Mouse (Mus musculus) fibroblast of lung, adult 2 months (primary cell): ENCODE data around the gene 2010111I01Rik.

ENCODE experiments used
- DNase-seq: peaks from one replicate; pipeline ENCODE4 v3.0.0-alpha.2; 2011; ENCODE audit warnings: low read depth

Gene 2010111I01Rik

DNA sequence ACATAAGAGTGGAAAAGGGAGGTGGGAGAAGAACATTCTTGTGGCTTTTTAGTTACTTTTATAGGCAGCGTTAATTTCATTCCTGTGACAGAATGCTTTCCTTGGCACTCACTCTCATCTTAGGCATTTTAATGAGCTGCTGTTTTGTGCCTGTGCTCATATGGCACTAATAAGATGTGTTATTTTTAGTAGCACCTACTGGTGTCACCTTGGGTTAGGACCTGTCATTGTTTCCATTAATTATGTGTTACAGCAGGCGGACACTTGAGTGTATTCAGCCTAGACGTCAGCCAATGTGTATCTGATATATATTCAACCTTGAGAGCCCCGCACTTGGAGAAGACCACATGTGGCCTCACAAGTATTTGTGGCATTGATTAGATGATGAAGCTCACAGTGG lies 281.1 kb downstream of the 2010111I01Rik start:
- no peak for DNase-seq

DNA sequence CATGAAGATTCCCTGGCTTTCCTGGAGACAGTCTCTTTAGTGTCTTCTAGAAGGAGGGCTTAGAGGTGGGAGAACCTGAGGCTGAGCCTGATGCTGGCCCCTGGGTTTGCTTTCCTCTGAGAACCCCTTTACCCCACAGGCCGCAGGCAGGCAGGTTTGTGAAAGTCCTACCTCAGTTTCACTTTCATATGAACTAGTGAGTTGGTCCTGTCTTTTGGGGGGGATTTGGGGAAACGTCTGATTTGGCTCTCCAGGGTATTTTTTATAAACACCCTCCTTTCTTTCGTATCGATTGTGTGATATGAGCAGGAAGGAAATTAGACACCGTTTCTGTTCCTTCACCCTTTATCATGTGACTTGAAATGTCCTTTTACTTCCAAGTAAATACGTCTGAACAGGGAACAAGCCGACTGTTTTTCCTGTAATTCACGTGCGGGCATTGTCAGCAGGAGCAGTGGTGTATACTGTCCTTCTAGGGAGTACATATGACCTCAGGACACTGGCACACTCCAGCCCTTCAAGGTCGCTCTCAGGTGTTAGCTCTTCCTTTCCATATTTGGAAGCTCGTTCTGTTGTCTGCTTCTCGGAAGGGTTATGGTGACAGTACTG lies 281.7 kb downstream of the 2010111I01Rik start:
- no peak for DNase-seq

DNA sequence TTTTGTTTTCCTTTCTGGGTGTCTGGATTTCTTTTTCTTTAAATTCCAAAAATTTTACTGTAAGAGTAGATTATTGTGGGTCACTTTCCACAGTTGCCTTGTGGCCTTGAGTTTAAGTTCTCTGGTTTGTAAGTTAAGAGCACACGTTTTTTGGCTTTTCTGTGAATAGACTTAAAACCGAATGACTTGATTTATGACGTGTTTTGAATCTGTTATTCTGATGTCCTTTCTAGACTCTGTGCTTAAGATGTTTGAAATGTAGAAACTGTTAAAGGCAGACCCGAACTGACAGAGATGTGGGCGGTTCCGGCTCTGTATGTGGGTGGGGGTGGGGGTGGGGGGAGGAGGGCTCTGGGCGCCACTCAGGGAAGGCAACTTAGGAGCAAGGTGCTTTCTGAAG lies 282.3 kb downstream of the 2010111I01Rik start:
- no peak for DNase-seq

DNA sequence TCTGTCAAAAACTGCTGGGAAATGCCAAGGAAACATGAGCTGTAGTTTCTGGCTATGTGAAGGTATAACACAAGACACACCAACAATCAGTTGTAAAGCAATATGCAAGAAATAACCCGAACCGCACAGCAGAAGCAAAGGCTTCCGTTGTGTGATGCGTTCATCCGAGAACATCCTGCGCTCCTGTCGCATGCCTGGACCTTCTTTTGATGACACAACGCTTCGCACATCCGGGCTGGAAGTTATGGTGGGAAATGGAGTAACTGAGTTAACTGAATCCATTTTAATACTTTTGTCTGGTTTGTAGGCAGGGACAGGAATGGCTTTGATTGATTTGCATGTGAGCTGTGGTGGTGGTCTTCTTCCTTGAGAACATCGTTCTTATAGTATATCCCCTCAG lies 282.9 kb downstream of the 2010111I01Rik start:
- DNase-seq: no peak

DNA sequence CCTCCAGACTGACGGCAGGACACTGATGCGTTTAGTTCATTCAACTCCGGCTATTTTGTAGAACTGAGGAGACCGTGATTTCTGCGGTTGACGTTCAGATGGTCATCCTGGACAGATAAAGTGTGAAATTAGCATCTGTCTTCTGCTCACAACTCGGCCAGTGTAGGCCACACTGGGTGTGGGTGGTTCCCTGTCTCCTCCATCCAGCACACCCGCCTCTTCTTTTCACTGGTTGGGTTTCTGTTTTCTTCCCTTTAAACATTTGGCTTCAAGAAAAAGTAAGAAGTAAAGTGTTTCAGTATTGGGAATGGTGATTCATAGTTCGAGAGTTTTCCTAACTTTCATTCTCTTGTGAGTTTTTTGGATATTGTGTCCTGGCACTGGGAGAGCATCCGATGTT lies 283.6 kb downstream of the 2010111I01Rik start:
- no peak for DNase-seq

DNA sequence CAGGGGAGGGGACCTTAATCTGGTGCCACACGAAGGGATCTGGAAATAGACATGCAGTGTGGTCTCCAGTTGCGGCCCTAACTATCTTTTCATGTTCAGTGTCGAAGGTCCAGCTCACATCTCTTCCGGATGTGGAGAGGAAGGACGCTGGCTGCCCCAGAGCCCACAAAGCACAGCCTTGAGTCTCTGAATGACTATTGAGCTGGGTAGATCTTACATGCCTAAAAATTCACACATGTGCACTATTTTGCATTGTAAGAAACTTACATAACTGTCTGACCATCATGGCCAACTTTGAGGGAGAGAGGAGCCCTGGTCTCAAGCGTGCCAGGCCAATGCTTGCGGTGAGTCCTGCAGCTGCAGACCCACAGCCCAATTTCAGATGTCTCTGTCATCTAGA lies 284.5 kb downstream of the 2010111I01Rik start:
- DNase-seq: no peak

DNA sequence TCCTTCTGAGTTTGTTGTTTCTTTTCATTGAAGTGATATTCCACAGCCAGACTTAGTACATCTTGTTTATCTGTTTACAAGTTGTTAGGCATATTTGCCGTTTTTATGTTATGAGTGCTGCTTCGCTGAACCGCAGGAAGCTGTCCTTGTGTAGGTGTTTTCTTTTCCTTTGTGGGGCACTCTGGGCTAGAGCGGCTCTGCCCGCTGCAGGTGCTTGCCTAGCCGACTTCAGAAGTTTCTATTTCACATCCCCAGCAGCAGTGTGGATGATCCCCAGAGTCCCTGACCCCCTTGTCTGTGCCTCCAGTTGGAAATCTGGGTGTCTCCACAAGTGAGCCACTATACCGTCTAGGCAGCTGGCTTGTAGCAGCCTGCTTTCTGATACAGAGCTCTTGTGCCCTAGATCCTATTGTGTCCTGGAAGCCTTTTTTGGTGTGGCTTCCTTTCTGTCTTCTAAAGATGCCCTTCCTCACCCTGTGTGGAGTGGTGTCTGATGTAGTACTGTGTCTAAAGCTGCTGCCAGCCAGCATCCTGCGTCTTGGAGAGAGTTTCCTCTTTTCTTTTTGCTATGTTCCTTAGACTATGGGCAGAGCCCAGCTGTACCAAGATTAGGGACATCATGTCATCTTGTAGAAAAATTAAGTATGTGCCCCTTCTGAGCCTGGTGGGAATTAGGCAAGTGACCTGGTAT lies 285.2 kb downstream of the 2010111I01Rik start:
- no peak for DNase-seq

DNA sequence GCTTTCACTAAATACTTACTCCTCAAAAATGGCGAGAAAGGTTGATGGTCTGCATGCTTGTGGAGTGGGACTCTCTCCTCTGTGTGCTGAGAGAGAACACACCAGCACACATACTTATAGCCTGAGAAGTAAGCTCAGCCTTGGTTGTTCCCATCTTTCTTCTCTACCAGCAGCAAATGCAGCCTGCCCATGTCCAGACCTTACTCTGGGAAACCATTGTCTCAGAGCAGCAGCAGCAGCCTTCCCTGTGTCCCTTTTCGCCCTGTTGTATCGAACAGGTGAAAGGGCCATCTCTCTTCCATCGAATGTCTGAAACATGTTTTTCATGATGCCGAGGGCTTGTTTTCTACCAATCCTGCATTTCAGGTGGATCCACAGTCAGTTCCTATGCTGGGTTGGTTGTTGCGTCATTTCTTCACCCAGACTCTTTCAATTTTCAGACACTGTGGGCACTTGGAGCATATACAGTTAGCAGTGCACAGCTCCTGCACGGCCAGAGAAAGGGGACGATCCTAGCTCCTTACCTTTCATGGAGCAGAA lies 285.8 kb downstream of the 2010111I01Rik start:
- DNase-seq: no peak

DNA sequence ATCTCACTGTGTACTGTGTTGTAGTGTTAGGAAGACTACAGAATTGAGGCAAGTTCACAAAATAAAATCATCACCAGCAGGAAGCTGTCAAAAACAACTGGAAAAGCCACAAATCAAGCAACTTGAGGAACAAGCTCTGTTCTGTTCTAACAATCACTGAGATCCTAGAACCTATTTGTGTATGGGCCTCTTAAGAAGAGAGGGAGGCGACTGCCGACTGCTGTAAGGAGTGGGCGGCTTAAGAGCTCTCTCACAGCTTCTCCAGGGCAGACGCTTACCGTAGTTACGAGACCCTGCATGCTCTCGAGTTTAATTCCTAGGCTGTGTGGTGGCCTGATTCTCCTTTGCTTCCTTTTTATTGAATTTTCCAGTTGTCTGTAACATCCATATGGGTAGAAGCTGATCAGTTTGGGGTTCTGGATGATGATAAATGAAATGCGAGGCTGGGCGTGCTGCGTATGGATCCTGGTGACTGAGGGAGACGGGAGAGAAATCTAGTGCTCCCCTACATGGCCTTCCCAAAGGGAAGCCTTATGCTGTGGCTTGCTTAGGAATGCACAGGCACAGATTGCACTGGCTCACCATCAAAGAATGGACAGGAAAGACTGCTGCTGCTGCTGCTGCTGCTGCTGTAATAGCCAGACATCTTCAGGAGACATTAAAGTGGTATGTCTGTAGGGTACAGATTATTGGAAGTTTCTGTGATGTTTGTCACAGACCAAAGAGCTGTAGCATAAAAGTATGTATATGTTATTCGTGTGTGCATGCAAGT lies 286.6 kb downstream of the 2010111I01Rik start:
- no peak for DNase-seq

DNA sequence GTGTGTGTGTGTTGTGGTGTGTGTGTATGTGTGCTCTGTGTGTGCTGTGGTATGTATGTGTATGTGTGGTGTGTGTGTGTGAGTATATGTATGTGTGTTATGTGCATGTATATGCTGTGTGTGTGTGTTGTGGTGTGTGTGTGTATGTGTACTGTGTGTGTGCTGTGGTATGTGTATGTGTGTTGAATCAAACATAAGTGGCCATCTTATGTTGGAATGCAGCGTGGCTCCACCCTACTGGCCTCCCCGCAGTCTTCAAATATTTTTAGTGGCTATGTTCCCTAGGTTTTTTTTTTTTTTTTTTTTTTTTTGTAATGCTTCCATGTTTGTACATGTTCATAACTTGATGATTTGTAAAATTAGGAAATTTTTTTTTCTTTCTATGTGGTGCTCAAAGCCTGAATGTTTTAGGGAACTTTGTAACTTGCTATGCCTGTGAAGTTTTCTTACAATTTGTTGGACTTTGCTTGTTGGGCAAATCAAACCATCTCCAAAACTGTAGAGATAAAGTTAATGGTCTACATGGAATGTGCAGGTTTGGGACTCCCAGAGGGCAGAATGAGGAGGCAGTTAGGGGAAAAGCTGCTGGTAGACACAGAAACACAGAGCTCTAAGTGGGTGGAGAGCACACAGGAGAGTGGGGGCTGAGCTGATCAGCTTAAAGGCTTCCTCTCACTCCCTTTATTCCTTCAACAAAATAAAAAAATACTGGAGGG lies 287.8 kb downstream of the 2010111I01Rik start:
- DNase-seq: no peak

DNA sequence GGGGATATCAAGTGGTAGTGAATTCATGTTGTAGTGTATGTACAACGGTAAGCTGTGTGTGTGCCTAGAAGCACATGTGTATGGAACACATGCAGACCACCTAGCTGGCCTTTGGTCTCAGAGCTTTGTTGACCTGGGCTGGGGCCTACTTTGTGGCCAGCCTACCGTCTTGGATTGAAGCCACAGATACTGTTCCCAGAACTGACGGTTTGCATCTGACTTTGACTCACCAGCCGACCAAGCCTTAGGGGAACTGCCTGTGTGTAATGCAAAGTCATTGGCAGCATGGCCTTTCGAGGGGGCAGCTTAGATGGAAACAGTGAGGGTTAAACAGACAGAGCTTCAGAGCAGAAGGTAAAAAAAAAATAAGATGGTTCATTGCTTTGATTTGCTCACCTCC lies 288.5 kb downstream of the 2010111I01Rik start:
- peak; percentile 95 for DNase-seq

DNA sequence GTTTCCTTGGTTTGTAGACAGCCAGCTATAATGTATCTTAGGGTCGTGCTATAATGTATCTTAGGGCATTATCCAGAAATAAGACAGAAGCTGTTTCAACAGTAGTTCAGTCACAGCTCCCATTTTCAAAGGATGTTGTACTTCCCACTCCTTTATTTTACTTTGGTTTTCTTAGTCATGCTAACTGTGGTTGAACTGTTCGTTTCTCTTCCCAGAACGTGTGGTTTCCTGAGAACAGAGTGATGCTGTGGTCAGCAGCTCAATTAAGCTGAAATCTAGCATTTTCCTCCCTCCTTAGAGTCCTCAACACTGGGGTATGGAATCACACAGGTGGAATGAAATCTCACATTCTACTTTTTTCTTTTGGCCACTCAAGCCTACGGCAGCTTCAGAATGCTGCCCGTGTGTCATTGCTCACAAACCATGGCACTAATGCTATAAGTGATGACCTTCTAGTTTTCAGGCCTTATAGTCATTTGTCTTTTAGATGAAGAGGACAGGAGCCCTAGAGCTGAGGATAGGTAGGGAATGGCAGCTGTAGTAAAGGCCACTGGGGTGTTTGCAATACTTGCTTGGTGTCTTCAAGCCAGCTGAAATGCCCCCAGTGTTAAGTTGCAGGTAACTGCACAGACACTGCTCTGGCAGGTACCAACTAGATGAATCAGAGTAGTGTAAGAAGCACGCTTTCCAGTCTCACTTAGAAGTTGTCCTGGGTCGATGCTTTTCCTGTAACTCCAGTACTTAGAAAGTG lies 289.4 kb downstream of the 2010111I01Rik start:
- DNase-seq: no peak

DNA sequence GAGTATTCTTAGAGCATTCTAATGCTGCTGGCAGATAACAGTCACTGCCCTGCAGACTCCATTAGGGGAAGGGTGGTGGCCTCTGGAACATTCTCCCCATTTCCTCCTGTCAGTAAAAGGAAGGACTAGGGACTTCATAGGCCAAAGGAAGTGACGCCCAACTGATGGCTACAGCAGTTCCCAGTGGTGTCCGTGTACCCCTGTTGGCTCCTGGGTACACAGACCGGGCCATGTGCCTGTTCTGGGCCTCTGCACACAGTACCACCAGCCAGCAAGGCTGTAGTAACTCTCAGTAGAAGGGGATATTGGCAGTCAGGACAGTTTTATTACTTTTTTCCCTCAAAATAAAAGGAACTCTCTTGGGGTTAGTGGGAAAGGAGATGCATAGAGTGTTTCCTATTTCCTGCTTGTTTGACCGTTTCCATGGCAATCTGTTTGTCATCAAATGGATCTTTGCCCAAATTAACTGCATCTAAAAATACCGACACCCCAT lies 290.9 kb downstream of the 2010111I01Rik start:
- DNase-seq: no peak

DNA sequence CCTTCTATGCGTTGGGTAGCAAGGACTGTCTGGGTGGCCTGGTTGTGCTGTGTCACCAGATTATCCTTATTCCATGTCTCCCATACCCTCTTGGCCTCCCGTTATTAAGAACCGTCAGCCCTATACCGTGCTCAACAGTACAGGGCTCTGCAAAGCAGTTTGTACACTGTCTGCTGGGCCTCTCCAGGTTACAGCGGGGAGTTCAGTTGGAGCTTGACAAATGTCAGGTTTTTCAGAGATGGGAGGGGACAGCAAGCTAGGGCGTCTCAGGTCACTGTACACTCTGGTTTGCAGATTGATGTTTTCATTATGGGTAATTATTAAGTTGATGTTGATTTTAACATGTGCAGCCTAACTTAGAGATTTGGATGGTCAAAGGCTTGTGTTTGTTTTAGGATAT lies 291.5 kb downstream of the 2010111I01Rik start:
- DNase-seq: no peak

DNA sequence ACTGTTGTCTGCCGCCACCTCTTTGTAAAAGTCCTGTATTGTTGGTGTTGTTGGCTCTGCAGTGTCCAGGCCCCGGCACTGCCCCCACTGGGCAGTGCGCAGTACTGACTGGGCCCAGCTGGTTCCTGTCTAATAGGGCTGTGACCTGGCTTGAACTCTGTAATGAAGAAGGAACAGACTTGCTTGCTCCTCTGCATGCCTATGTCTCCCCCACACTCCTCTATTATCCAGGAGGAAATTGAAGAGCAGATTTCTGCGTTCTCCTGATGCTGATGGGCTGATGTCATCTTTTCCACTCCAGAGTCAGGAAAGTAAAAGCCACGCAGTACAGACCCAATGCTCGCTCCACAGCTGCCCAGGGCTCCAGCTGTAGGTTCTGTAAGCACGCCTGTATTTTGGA lies 292.1 kb downstream of the 2010111I01Rik start:
- no peak for DNase-seq

DNA sequence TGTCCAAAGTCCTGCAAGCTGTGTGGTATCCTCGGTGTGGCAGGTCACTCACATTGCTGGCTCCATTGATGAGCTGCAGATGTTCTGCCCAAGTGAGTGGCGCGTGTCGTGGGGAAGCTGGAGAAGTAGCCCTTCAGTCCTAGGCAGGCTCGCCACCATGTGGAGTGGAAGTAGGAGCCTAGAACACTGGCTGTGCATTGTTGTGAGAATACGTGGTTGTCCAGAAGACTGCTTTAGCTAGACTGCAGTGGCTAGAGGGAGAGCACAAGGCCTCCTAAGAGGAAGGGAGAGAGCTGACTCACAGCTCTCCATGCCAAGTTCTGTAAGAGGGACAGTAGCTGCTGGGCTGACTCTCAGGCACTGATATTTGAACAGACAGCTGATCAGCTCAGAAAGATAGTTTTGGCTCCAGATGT lies 293.5 kb downstream of the 2010111I01Rik start:
- DNase-seq: no peak

DNA sequence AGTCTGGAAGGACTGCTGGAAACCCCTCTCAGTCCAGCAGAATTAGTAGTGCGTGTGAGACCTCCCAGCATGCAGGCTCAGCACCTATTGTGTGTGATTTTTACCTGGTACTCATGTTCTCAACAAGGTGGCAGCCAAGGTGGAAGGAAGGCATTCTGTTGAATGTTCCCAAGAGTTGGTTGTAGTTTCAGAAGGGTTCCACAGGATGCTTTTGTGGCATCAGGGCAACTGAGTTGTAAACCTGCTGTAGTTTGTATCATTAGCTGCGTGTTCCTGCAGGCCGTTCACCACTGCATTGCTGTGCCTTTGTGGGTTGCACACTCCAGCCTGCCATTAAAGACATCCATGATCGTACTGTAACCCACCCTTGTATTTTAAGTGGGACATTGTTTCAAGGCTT lies 294.0 kb downstream of the 2010111I01Rik start:
- DNase-seq: no peak

DNA sequence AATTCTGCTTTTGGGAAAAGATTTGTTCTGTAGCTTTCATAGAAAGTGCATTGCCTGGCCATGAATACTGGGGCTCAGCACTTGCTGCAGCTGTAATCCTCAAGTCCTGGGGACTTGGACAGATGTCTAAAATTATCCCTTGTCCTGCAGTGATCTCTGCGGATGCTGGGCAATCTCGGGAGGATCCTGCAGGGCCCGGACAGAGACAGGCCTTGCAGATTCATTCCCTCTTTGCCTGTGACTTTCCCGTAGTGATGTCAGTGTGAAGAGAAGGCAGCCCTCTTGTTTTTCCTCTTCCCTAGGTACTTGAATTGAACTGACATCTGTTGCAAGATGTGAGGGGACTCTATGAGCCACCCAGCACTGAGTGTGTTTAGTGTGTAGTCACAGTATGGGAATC lies 295.4 kb downstream of the 2010111I01Rik start:
- no peak for DNase-seq

DNA sequence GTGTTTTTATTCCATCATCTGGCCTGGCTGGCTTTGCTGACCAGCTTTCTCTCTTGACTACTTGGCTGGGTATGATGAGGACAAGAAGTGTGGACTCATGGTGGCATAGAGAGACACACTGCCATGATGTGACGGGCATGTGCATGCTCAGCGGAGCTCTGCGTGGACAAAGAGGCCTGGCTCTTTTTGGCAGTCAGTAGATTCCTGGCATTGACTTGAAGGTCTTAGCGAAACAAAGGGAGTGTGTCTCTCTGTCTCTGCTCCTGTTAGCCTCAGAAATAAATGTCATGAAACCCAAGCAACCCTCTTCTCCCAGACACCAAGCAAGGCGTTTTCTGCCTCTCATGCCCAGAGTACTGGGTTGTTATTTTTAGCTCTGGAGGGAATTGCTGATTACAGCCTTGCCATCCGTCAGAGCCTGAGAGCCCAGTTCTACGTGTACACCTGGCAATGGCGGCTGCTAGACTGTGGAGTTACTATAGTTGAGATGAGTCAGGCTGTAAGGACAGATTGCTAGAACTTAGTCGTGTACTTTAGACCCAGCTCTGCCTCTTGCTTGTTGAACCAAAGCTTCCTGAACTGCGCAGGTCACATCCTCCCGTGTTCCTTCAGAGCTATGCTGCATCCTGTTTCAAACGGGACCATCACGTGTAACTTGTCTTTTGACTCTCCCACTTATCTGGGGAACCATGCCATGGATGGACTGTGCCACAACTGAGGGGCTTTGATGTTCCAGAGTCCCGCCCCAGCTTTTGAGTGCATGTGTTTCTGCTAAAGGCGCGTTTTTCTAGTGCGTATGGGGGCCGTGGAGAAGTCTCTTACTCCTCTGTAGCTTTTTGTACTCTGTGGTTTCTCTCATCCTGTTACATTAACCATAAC lies 296.3 kb downstream of the 2010111I01Rik start:
- DNase-seq: no peak

DNA sequence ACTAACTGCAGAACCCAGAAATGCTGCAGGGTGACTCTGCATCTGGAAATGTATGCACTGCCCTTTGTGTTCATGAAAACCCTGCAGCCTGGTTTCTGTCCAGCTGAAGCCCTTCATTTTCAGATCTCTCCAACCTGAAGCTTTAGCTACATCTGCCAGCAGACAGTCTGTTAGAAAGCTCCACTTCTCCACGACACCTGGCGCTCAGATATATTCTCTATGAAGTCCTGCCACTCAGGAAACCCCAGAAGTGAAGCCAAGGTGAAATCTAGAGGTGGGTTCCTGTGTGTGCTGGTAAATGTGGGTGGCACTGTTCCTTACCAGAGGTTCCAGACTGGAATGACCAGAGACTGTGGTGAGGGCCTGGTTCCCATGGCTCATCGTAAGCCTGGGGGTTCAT lies 297.0 kb downstream of the 2010111I01Rik start:
- no peak for DNase-seq
